Mouse (Mus musculus): ENCODE results near the gene Gatm. TPM values are rescaled to one million over a fixed set of nuclear protein-coding genes. Genes with fewer than 3 reads are reported as not detected.

Gene Gatm
- polyA plus RNA-seq, 1 experiment from 2014 or later, result 17.3 TPM

GRCm38 (mm10) chr2:122601354-122601753 lies 9.7 kb downstream of the Gatm start:
- WGBS, result 86% methylated on average over 2 of the region's 2 CpGs
- H3K4me3 ChIP-seq, result no peak overlapping the region
- H3K27ac ChIP-seq, result no peak overlapping the region
- no peak overlapping the region for H3K4me2 ChIP-seq
- no peaks in the 10 kb centered on the region for H3K27me3 ChIP-seq
- ATAC-seq, result no peak
- no peak overlapping the region for H3K9ac ChIP-seq
- no peaks in the 10 kb centered on the region for H3K36me3 ChIP-seq (ENCODE audit: poor library complexity, severe bottlenecking)
- H3K9me3 ChIP-seq (replicated peaks), result no peaks in the 10 kb centered on the region
- H3K4me1 ChIP-seq, result no peaks in the 10 kb centered on the region

- Histone ChIP-seq H3K4me2 (no peak overlapping the region), H3K27ac (no peak overlapping the region), H3K27me3 (no peaks in the 10 kb centered on the region), H3K9me3 (replicated peaks) (no peaks in the 10 kb centered on the region), H3K4me3 (no peak overlapping the region), H3K4me1 (no peaks in the 10 kb centered on the region), H3K36me3 (ENCODE audit: poor library complexity, severe bottlenecking) (no peaks in the 10 kb centered on the region), H3K9ac (no peak overlapping the region)
- 95% methylated on average over 2 of the region's 2 CpGs for WGBS
- no peak for ATAC-seq
Measured at GRCm38 (mm10) chr2:122599736-122600135, 11.4 kb downstream of the Gatm start.

- WGBS, result 94% methylated on average over 16 of the region's 16 CpGs
- H3K9me3 ChIP-seq (replicated peaks), result no peaks in the 10 kb centered on the region
Measured at GRCm38 (mm10) chr2:122595461-122595860, 15.6 kb downstream of the Gatm start.

GRCm38 (mm10) chr2:122591213-122591612 lies 19.9 kb downstream of the Gatm start:
- H3K9me3 ChIP-seq (replicated peaks), result no peaks in the 10 kb centered on the region
- no peaks in the 10 kb centered on the region for H3K27me3 ChIP-seq
- no peaks in the 10 kb centered on the region for H3K36me3 ChIP-seq (ENCODE audit: poor library complexity, severe bottlenecking)
- H3K9ac ChIP-seq, result no peak overlapping the region
- H3K27ac ChIP-seq, result no peak overlapping the region
- H3K4me1 ChIP-seq, result no peaks in the 10 kb centered on the region
- ATAC-seq, result no peak
- no peak overlapping the region for H3K4me2 ChIP-seq
- WGBS, result 78% methylated on average over 2 of the region's 2 CpGs
- H3K4me3 ChIP-seq, result no peak overlapping the region

More at GRCm38 (mm10) chr2:122595461-122595860, 15.6 kb downstream of the Gatm start:
- no peak overlapping the region for H3K9ac ChIP-seq
- H3K4me2 ChIP-seq, result no peak overlapping the region
- H3K27ac ChIP-seq, result no peak overlapping the region
- no peak for ATAC-seq
- no peaks in the 10 kb centered on the region for H3K27me3 ChIP-seq
- no peaks in the 10 kb centered on the region for H3K4me1 ChIP-seq
- no peak overlapping the region for H3K4me3 ChIP-seq
- H3K36me3 ChIP-seq (ENCODE audit: poor library complexity, severe bottlenecking), result no peaks in the 10 kb centered on the region

- Histone ChIP-seq H3K36me3 (ENCODE audit: poor library complexity, severe bottlenecking) (no peaks in the 10 kb centered on the region), H3K9ac (no peak overlapping the region), H3K4me1 (no peaks in the 10 kb centered on the region), H3K27me3 (no peaks in the 10 kb centered on the region), H3K4me3 (no peak overlapping the region), H3K4me2 (no peak overlapping the region), H3K9me3 (replicated peaks) (no peaks in the 10 kb centered on the region), H3K27ac (no peak overlapping the region)
- WGBS, result 85% methylated on average over 1 of the region's 1 CpGs
- no peak for ATAC-seq
Measured at GRCm38 (mm10) chr2:122590351-122590750, 20.8 kb downstream of the Gatm start.

- no peak overlapping the region for H3K27ac ChIP-seq
Measured at GRCm38 (mm10) chr2:122587861-122588519, 23.1 kb downstream of the Gatm start.

GRCm38 (mm10) chr2:122586258-122586657 lies 24.8 kb downstream of the Gatm start:
- Histone ChIP-seq H3K4me1 (no peaks in the 10 kb centered on the region), H3K4me2 (no peak overlapping the region), H3K27ac (no peak overlapping the region), H3K9me3 (replicated peaks) (no peaks in the 10 kb centered on the region), H3K9ac (no peak overlapping the region), H3K27me3 (no peaks in the 10 kb centered on the region), H3K4me3 (no peak overlapping the region), H3K36me3 (ENCODE audit: poor library complexity, severe bottlenecking) (no peaks in the 10 kb centered on the region)
- WGBS, result 67% methylated on average over 3 of the region's 3 CpGs
- ATAC-seq, result no peak

More at GRCm38 (mm10) chr2:122587861-122588519, 23.1 kb downstream of the Gatm start:
- Histone ChIP-seq H3K4me3 (no peak overlapping the region), H3K4me2 (no peak overlapping the region), H3K9me3 (replicated peaks) (no peaks in the 10 kb centered on the region), H3K4me1 (no peaks in the 10 kb centered on the region), H3K27me3 (no peaks in the 10 kb centered on the region), H3K9ac (no peak overlapping the region), H3K36me3 (ENCODE audit: poor library complexity, severe bottlenecking) (no peaks in the 10 kb centered on the region)
- no peak for ATAC-seq
- WGBS, result 76% methylated on average over 8 of the region's 8 CpGs

- Histone ChIP-seq H3K4me2 (no peak overlapping the region), H3K9ac (no peak overlapping the region), H3K4me3 (no peak overlapping the region), H3K4me1 (no peaks in the 10 kb centered on the region), H3K9me3 (replicated peaks) (no peaks in the 10 kb centered on the region), H3K27me3 (no peaks in the 10 kb centered on the region), H3K36me3 (ENCODE audit: poor library complexity, severe bottlenecking) (no peaks in the 10 kb centered on the region), H3K27ac (no peak overlapping the region)
- WGBS, result 91% methylated on average over 3 of the region's 3 CpGs
- ATAC-seq, result no peak
Measured at GRCm38 (mm10) chr2:122582324-122582723, 28.8 kb downstream of the Gatm start.

GRCm38 (mm10) chr2:122581361-122582017 lies 29.6 kb downstream of the Gatm start:
- Histone ChIP-seq H3K4me1 (no peaks in the 10 kb centered on the region), H3K9me3 (replicated peaks) (no peaks in the 10 kb centered on the region), H3K4me3 (no peak overlapping the region), H3K27me3 (no peaks in the 10 kb centered on the region), H3K36me3 (ENCODE audit: poor library complexity, severe bottlenecking) (no peaks in the 10 kb centered on the region), H3K9ac (no peak overlapping the region), H3K27ac (no peak overlapping the region), H3K4me2 (no peak overlapping the region)
- WGBS, result 77% methylated on average over 3 of the region's 3 CpGs
- ATAC-seq, result no peak

- H3K36me3 ChIP-seq (ENCODE audit: poor library complexity, severe bottlenecking), result no peaks in the 10 kb centered on the region
- ATAC-seq, result no peak
- no peaks in the 10 kb centered on the region for H3K27me3 ChIP-seq
- H3K9me3 ChIP-seq (replicated peaks), result no peaks in the 10 kb centered on the region
- 84% methylated on average over 10 of the region's 10 CpGs for WGBS
- no peak overlapping the region for H3K9ac ChIP-seq
- H3K4me1 ChIP-seq, result no peaks in the 10 kb centered on the region
- H3K4me2 ChIP-seq, result no peak overlapping the region
- H3K4me3 ChIP-seq, result no peak overlapping the region
- no peak overlapping the region for H3K27ac ChIP-seq
Measured at GRCm38 (mm10) chr2:122580426-122580825, 30.7 kb downstream of the Gatm start.

- 79% methylated on average over 1 of the region's 1 CpGs for WGBS
- H3K4me2 ChIP-seq, result no peak overlapping the region
- no peak overlapping the region for H3K4me3 ChIP-seq
- no peak overlapping the region for H3K9ac ChIP-seq
- H3K36me3 ChIP-seq (ENCODE audit: poor library complexity, severe bottlenecking), result no peaks in the 10 kb centered on the region
- H3K27ac ChIP-seq, result no peak overlapping the region
- no peaks in the 10 kb centered on the region for H3K4me1 ChIP-seq
- H3K27me3 ChIP-seq, result no peaks in the 10 kb centered on the region
- ATAC-seq, result no peak
- H3K9me3 ChIP-seq (replicated peaks), result no peaks in the 10 kb centered on the region
Measured at GRCm38 (mm10) chr2:122577316-122577715, 33.8 kb downstream of the Gatm start.

- Histone ChIP-seq H3K4me1 (no peaks in the 10 kb centered on the region), H3K9me3 (replicated peaks) (no peaks in the 10 kb centered on the region), H3K9ac (no peak overlapping the region), H3K4me2 (no peak overlapping the region), H3K27ac (no peak overlapping the region), H3K27me3 (no peaks in the 10 kb centered on the region), H3K4me3 (no peak overlapping the region), H3K36me3 (ENCODE audit: poor library complexity, severe bottlenecking) (no peaks in the 10 kb centered on the region)
- no peak for ATAC-seq
- 64% methylated on average over 5 of the region's 5 CpGs for WGBS
Measured at GRCm38 (mm10) chr2:122576295-122576694, 34.8 kb downstream of the Gatm start.

- no peak overlapping the region for H3K27ac ChIP-seq
- no peak overlapping the region for H3K4me3 ChIP-seq
- no peak overlapping the region for H3K9ac ChIP-seq
- no peaks in the 10 kb centered on the region for H3K9me3 ChIP-seq (replicated peaks)
- no peak overlapping the region for H3K4me2 ChIP-seq
- 80% methylated on average over 11 of the region's 11 CpGs for WGBS
- H3K4me1 ChIP-seq, result no peaks in the 10 kb centered on the region
- ATAC-seq, result no peak
- no peaks in the 10 kb centered on the region for H3K27me3 ChIP-seq
- no peaks in the 10 kb centered on the region for H3K36me3 ChIP-seq (ENCODE audit: poor library complexity, severe bottlenecking)
Measured at GRCm38 (mm10) chr2:122575470-122575869, 35.6 kb downstream of the Gatm start.

Data from forebrain, embryonic 13.5 days (tissue).